Mouse (Mus musculus) olfactory bulb, adult 2 months (tissue): ENCODE measurements at regions not wholly inside any gene's neighbourhood (a gene's known extent, or its start where the extent isn't known, plus 50 kb on each side); places are given as distances from the start of the nearest gene placed in this dataset.
"Not testable (repeated sequence)": the region's sequence is repeated elsewhere in the genome, so short reads cannot be mapped to it uniquely, and the experiment has no call there.

ENCODE experiments used
- CTCF ChIP-seq: fragments of 200-500 bp; IDR thresholded peaks from 2 replicates; pipeline ENCODE4 v1.5.1; 2012; ENCODE audit warnings: low read depth, mild to moderate bottlenecking, low read length, moderate library complexity; ENCODE audit not compliant: insufficient read depth
- POLR2A ChIP-seq: fragments of 200-500 bp; IDR thresholded peaks from 2 replicates; pipeline ENCODE4 v1.6.1; 2012; ENCODE audit warnings: mild to moderate bottlenecking, low read depth, low read length, moderate library complexity; ENCODE audit not compliant: insufficient read depth

GRCm38 (mm10) chr3:34712137-34712536, 61.9 kb downstream of the Sox2 start:
- TF ChIP-seq CTCF, POLR2A: not testable (repeated sequence)
